Mouse (Mus musculus): Measurements from ENCODE around the gene Fam72a. TPM values are rescaled to one million over a fixed set of nuclear protein-coding genes. Genes with fewer than 3 reads are reported as not detected.
A peak's percentile ranks its signal among the peaks of the same experiment; 100 is the strongest.

Fam72a gene
- polyA plus RNA-seq, 1 experiment, result 0.14 TPM

DNA sequence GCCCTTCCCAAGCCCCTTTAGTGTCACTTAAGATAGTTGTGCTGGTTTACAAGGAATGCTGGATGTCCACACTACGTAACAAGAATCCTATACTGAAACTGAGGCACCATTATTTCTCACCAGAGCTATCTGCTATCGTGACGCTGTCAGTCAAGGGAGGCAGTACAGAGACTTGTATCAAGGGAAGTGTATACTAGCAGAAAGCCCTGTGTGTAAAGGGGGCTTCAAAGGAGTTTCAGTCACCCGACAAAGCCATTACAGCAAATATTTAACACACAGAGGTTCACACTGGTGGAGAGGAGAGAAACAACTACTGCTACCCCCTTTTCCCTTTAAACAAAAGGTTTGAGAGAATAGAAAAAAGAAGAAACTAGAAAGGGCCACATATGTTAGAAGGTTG, 36.1 kb upstream of the Fam72a start:
- Histone ChIP-seq H3K27me3 (ENCODE audit: control insufficient read depth, insufficient read depth, low read length) (no peaks in the 10 kb centered on the region), H3K4me3 (ENCODE audit: extremely low read depth, insufficient read depth, insufficient read length) (no peak overlapping the region), H3K4me1 (ENCODE audit: control insufficient read depth, insufficient read depth, insufficient read length) (peaks cover 8% of the 10 kb centered on the region; the same call in 1 of the 2 replicates), H3K36me3 (ENCODE audit: control insufficient read depth, insufficient read depth, low read length) (no peaks in the 10 kb centered on the region), H3K27ac (ENCODE audit: insufficient read depth, low read length) (no peak overlapping the region)
- no peak for DNase-seq (ENCODE audit: low read depth in 1 of 2, low spot score in 2 of 2)
- TF ChIP-seq CTCF (IDR thresholded peaks at IDR 0.05; ENCODE audit: extremely low read depth, insufficient read depth, insufficient read length, insufficient replicate concordance) (no peak), POLR2A (IDR thresholded peaks at IDR 0.05; ENCODE audit: low read depth, low read length) (no peak)
- 84% methylated on average over 4 of the region's 4 CpGs for WGBS

- DNase-seq (ENCODE audit: low read depth in 1 of 2, low spot score in 2 of 2), result peak; percentile 8 to 20
- TF ChIP-seq CTCF (IDR thresholded peaks at IDR 0.05; ENCODE audit: extremely low read depth, insufficient read depth, insufficient read length, insufficient replicate concordance) (no peak), POLR2A (IDR thresholded peaks at IDR 0.05; ENCODE audit: low read depth, low read length) (no peak)
- Histone ChIP-seq H3K36me3 (ENCODE audit: control insufficient read depth, insufficient read depth, low read length) (no peaks in the 10 kb centered on the region), H3K4me3 (ENCODE audit: extremely low read depth, insufficient read depth, insufficient read length) (no peak overlapping the region), H3K4me1 (ENCODE audit: control insufficient read depth, insufficient read depth, insufficient read length) (peaks cover 8% of the 10 kb centered on the region; the same call in 1 of the 2 replicates), H3K27ac (ENCODE audit: insufficient read depth, low read length) (no peak overlapping the region), H3K27me3 (ENCODE audit: control insufficient read depth, insufficient read depth, low read length) (no peaks in the 10 kb centered on the region)
- 7% methylated on average over 2 of the region's 2 CpGs for WGBS
Observed at GRCm38 (mm10) chr1:131492360-131492759, 35.3 kb upstream of the Fam72a start.

DNA sequence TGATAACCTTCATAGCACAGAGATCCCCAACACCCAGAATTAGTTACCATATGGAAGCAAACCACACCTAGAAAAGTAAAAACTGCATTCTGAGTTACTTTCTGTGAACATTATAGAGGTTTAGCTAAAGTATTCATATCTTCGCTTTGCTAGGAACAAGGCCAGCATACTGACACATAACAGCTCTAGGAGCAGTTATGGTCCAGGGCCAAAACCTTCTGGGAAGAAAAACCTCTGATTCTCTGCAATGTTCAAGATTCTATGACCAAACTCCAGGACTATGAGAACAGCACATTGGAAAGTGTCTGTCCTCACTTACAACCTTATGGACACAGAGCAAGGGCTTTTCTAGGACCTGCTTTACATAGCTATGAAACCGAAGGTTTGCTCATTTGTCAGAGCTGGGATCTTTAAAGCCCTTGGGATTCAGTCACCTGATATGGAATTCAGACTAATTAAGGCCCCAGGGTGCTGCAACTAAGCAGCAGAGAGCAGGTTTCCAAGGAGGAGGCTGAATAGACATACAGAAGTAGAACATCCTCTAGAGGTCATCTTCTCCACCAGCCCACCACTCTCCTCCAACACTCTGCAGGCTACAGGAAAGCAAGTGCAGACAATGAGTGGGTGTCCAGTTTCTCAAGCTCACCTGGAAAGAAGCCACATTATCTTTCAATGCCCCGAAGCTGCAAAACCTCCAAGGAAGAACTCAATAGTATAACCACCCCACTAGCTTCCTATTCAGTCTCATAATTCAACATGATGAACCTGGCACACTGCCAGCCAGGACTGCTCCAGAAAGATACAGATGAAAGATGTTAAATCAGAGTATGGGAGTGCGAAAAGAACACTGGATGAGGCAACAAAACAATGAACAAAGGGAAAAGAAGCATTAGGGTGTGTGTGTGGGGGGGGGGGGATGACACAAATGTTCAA, 33.5 kb upstream of the Fam72a start:
- TF ChIP-seq POLR2A (IDR thresholded peaks at IDR 0.05; ENCODE audit: low read depth, low read length) (no peak), CTCF (IDR thresholded peaks at IDR 0.05; ENCODE audit: extremely low read depth, insufficient read depth, insufficient read length, insufficient replicate concordance) (no peak)
- DNase-seq (ENCODE audit: low read depth in 1 of 2, low spot score in 2 of 2), result no peak
- WGBS, result 68% methylated on average over 4 of the region's 4 CpGs

GRCm38 (mm10) chr1:131498231-131498630, 29.5 kb upstream of the Fam72a start:
- DNase-seq (ENCODE audit: low read depth in 1 of 2, low spot score in 2 of 2), result no peak
- Histone ChIP-seq H3K4me3 (ENCODE audit: extremely low read depth, insufficient read depth, insufficient read length) (no peak overlapping the region), H3K4me1 (ENCODE audit: control insufficient read depth, insufficient read depth, insufficient read length) (0 out of 2 replicates have a peak, but pooled peaks cover 5% of the 10 kb centered on the region), H3K27me3 (ENCODE audit: control insufficient read depth, insufficient read depth, low read length) (no peaks in the 10 kb centered on the region), H3K27ac (ENCODE audit: insufficient read depth, low read length) (no peak overlapping the region), H3K36me3 (ENCODE audit: control insufficient read depth, insufficient read depth, low read length) (no peaks in the 10 kb centered on the region)
- no peak for TF ChIP-seq CTCF (IDR thresholded peaks at IDR 0.05; ENCODE audit: extremely low read depth, insufficient read depth, insufficient read length, insufficient replicate concordance)
- no peak for TF ChIP-seq POLR2A (IDR thresholded peaks at IDR 0.05; ENCODE audit: low read depth, low read length)
- WGBS, result 87% methylated on average over 1 of the region's 1 CpGs

More for the DNA sequence above, 33.5 kb upstream of the Fam72a start:
- Histone ChIP-seq H3K36me3 (ENCODE audit: control insufficient read depth, insufficient read depth, low read length) (no peaks in the 10 kb centered on the region), H3K27me3 (ENCODE audit: control insufficient read depth, insufficient read depth, low read length) (no peaks in the 10 kb centered on the region), H3K4me3 (ENCODE audit: extremely low read depth, insufficient read depth, insufficient read length) (no peak overlapping the region), H3K27ac (ENCODE audit: insufficient read depth, low read length) (no peak overlapping the region), H3K4me1 (ENCODE audit: control insufficient read depth, insufficient read depth, insufficient read length) (peaks cover 8% of the 10 kb centered on the region; the same call in 1 of the 2 replicates)

DNA sequence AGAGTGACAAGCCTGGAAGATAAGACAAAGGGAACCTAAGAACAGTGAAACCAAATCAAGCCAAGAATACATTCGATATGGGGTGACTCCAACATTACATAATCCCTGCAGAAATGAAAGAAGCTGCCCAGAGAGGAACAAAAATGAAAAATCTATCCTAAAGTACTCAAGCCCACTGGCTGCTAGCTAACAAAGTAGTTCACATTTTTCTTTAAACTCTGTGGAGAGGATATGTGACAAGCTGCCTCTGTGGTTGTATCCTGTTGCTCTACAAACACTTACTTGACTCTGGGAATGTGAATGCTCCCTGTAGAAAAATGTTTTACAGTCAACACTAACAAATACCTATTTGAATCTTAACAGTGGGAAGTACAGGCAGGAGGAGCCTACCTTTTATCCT, 26.0 kb upstream of the Fam72a start:
- no peak overlapping the region for H3K27ac ChIP-seq (ENCODE audit: insufficient read depth, low read length)
- DNase-seq (ENCODE audit: low read depth in 1 of 2, low spot score in 2 of 2), result no peak
- no peak overlapping the region for H3K4me3 ChIP-seq (ENCODE audit: extremely low read depth, insufficient read depth, insufficient read length)
- H3K36me3 ChIP-seq (ENCODE audit: control insufficient read depth, insufficient read depth, low read length), result no peaks in the 10 kb centered on the region
- no peaks in the 10 kb centered on the region for H3K27me3 ChIP-seq (ENCODE audit: control insufficient read depth, insufficient read depth, low read length)
- TF ChIP-seq CTCF (IDR thresholded peaks at IDR 0.05; ENCODE audit: extremely low read depth, insufficient read depth, insufficient read length, insufficient replicate concordance) (no peak), POLR2A (IDR thresholded peaks at IDR 0.05; ENCODE audit: low read depth, low read length) (no peak)
- H3K4me1 ChIP-seq (ENCODE audit: control insufficient read depth, insufficient read depth, insufficient read length), result no peaks in the 10 kb centered on the region
- WGBS, result 68% methylated on average over 1 of the region's 1 CpGs

- Histone ChIP-seq H3K4me1 (ENCODE audit: control insufficient read depth, insufficient read depth, insufficient read length) (no peaks in the 10 kb centered on the region), H3K4me3 (ENCODE audit: extremely low read depth, insufficient read depth, insufficient read length) (no peak overlapping the region), H3K27me3 (ENCODE audit: control insufficient read depth, insufficient read depth, low read length) (no peaks in the 10 kb centered on the region), H3K27ac (ENCODE audit: insufficient read depth, low read length) (no peak overlapping the region), H3K36me3 (ENCODE audit: control insufficient read depth, insufficient read depth, low read length) (no peaks in the 10 kb centered on the region)
- no peak for DNase-seq (ENCODE audit: low read depth in 1 of 2, low spot score in 2 of 2)
- TF ChIP-seq CTCF (IDR thresholded peaks at IDR 0.05; ENCODE audit: extremely low read depth, insufficient read depth, insufficient read length, insufficient replicate concordance) (no peak), POLR2A (IDR thresholded peaks at IDR 0.05; ENCODE audit: low read depth, low read length) (no peak)
Observed at GRCm38 (mm10) chr1:131511131-131511530, 16.6 kb upstream of the Fam72a start.
